Mouse (Mus musculus): ENCODE results near the gene Pold4.

DNA sequence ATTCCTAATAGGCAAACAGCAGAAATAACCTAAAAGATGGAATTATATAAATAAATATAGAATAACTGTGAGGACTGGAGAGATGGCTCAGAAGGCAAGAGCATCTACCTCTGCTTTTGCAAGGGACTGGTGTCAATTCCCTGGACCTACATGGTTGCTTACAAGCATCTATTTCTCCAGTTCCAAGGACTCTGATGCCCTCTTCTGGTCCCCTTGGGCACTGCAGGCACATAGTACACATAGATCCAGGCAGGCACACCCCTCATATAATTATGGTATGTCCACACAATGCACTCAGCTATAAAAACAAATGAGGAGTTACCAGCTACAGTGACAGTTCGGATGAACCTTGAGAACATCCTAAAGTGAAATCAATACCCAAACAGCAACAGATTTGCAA, 47.8 kb downstream of the Pold4 start:
- no peak for TF ChIP-seq POLR2A (IDR thresholded peaks at IDR 0.05; ENCODE audit: low read depth, low read length)
- peak; percentile 27; the same call in 1 of the 2 replicates for TF ChIP-seq CTCF (conservative IDR thresholded peaks at IDR 0.05; ENCODE audit: insufficient read depth, insufficient read length, low read depth, low read length)
